Mouse (Mus musculus): Measurements from ENCODE around the gene Ovol2. TPM values are rescaled to one million over a fixed set of nuclear protein-coding genes. Genes with fewer than 3 reads are reported as not detected.

Gene Ovol2
- total RNA-seq, 1 experiment from 2014 or later: not detected

DNA sequence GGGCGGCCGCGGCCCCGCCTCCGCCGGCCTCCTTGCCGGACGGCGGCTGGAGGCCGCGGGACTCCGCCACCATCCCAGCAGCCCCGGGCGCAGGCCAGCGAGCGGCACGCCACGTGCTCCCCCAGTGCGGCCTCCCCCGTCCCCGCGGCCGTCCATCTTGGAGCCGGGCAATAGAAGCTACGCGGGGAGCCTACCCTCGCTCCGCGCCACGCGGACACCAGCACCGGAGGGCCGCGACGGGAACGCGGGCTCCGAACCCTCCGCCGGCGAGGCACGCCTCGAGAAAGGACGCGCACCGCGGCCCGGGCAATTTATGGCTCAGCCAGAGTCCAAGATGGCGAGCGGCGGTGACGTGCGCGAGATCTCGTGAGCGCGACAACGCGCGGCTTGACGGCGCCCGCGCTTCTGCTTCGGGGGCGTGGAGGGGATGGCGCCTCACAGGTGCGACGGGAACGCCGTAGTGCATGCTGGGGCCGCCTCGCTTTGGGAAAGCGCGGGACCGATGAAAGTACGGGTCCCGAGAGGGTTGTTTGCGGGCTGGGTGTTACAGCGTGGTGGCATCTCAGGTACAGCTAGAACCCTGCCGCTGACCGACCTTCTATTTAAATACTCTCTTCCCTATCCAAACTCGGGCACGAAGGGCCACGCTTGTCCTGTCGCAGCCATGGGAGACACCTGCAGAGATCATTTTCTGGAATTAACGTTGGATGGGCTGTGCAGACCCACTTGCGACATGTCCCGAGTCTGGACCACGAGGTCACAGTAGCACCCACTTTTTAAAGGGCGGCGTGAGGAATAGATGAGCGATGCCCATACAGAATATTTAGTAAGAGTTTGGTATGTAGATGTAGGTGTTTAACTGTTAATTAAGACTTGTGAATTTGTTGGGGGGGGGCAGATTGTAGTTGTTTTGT is 61.2 kb downstream of the Ovol2 start, which contains the start of the genes Mgme1 and Snx5:
Mgme1 (plus strand) TSS at position 157 of the 914 bp plus-strand sequence.
Snx5 (minus strand) TSS at position 400 of the 914 bp plus-strand sequence.
- ATAC-seq (replicated peaks; ENCODE audit: insufficient number of reproducible peaks, low FRiP score, low TSS enrichment, poor library complexity, severe bottlenecking): peak; percentile 70

DNA sequence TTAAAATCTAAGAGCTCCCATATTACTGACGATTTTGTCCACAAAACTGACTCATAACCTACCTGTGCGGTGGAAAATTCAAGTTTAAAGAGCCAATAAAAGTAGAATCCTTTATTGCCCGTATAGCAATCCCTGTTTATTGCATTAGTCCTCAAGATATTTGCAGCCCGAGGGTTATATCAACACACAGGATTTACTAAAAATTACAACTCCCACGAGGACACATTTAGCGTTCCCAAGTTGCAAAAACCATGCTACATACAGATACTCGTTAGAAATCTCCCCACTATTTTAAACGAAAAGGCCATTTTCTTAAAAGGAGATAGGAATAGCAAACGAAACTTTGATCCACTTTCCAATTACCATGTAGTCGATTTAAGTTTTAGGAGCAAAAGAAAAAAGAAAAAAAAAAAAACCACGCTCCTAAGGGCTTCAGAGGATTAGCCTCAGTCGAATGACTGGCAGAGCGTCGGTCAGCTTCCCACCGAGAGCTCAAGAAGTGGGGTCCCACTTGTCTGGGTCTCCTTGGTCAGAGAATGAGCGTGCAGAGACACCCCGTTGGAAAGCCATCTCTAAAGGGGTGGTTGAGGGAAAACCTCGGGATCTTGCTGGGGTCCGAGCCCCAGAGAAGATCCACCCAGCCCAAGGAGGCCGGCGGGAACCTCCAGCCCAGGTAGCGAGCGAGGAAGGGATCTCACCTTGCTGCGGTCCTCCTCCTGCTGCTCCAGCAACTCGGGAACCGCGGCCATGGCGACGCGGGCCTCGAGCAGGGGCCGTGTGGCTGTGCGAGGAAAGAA is 62.1 kb downstream of the Ovol2 start:
- ATAC-seq (replicated peaks; ENCODE audit: insufficient number of reproducible peaks, low FRiP score, low TSS enrichment, poor library complexity, severe bottlenecking): no peak; the same call in 1 of the 2 replicates

DNA sequence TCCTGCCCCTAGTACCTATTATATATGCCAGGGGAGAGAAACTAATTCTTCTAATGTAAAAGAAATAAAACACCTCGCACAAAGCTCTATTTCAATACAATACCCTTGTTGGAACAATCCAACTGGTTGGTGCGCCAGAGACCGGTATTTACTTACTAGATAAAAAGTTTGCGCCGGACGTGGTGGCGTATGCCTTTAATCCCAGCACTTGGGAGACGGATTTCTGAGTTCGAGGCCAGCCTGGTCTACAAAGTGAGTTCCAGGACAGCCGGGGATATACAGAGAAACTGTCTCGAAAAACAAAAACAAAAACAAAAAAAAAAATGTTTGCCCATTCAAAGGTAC is 62.7 kb downstream of the Ovol2 start:
- ATAC-seq (replicated peaks; ENCODE audit: insufficient number of reproducible peaks, low FRiP score, low TSS enrichment, poor library complexity, severe bottlenecking): no peak

DNA sequence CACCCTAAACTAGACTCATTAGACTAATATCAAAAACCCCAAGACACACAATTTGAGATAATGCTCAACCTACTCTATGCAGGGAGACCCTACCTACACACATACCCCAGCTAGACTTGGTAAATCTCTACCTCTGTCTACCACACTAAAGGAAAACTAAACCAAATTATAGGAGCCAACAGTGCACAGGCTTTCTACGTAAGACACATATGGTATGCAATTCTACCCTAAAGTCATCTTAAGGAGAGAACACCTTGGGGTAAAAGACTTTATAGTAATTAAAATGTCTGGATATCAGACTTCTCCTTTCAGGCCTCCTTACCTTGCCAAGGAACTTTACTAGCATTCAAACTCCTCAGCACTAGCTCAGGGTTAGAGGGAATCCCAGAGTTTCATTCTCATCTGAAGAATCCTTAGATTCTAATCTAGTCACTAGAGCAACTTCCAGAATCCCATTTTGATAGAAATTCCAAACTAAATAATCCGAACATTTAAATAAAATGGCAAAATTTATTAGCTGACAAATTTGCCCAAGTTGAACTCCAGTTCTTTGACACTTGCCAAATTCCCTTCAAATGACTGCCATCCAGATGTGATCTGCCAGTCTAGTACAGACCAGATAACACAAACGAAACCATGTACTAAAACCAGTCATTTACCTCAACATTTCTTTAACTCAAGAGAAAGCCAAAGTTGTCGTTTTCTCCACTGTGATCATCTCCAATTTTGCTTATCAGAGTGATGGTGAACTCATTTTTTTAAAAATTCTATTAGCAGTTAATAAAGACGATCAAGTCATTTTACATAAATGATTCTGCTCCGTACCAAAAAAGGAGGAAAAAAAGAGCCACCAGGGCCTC is 63.3 kb downstream of the Ovol2 start:
- ATAC-seq (replicated peaks; ENCODE audit: insufficient number of reproducible peaks, low FRiP score, low TSS enrichment, poor library complexity, severe bottlenecking): no peak

DNA sequence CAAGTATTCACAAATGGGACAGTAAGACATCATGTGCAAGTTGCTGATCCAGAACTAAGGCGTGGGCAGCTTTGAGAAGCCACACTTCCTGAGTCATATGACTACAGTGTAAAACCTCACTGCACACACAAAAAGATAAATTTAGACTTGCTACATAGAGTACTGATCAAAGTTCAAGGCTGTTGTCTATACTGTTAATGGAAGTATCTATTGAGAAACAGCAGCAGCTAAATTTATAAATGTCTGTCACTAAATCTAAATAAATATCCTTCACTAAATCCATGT is 64.3 kb downstream of the Ovol2 start:
- ATAC-seq (replicated peaks; ENCODE audit: insufficient number of reproducible peaks, low FRiP score, low TSS enrichment, poor library complexity, severe bottlenecking): peak; percentile 64

DNA sequence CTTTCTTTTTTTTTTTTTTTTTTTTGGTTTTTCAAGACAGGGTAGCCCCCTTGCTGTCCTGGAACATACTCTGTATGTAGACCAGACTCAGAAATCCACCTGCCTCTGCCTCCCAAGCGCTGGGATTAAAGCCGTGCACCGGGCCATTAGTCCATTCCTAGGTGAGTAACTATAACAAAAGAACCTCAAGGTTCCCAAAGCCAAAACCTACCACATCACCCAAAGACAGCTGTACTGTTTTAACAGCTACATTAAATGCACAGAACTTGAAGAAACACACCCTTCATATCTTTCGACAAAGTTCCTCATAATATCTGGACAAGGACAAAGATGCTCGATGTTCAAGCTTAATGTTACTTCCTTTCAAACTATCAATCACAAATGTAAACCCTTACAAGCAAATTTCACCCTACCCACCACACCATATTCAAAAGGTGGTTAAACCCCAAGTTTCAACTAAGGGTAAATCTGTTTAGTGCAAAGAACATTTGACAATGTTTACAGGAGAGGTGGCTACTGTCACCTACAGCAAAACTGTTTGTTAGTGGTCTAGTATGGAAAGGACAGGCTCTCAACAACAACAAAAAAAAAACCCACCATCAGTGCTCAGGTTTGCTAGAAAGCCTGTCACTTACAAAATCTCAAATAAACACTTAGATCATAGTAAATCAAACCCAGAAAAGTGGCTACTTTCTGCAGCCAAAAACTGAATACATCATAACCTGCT is 64.8 kb downstream of the Ovol2 start:
- no peak for ATAC-seq (replicated peaks; ENCODE audit: insufficient number of reproducible peaks, low FRiP score, low TSS enrichment, poor library complexity, severe bottlenecking)

DNA sequence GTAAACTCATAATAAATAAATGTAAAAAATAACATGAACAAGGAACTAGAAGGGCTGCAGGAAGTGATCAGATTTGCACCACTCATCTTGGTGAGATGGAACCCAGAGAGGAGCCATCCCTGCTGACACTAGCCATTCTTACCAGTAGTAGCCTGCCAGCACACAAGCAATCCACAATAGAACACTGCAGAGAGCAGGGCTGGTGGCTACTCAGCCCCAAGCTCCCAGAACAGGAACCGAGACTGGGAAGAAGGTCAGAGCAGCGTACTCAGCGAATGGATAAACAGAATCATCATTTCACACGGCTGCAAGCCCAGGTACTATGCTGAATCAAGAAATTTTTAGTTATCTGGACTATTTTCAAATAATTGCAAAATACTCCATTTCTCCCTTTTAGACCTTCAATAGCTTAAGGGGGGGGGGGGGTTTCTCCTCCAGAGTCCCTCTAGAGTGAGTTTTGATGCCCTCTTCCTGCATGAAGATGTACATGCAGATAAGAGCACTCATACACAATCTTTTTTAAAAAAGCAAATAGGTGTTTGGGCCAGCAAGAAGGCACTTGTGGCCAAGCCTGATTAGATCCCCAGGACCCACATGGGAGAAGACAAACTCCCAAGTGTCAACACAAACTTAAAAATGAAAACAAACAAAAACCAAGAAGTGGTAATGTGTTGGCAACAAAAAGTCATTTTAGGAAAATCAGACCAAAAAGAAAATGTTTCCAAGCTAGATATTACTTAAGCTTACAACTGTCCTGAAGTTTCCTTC is 65.8 kb downstream of the Ovol2 start:
- ATAC-seq (replicated peaks; ENCODE audit: insufficient number of reproducible peaks, low FRiP score, low TSS enrichment, poor library complexity, severe bottlenecking): peak; percentile 58

DNA sequence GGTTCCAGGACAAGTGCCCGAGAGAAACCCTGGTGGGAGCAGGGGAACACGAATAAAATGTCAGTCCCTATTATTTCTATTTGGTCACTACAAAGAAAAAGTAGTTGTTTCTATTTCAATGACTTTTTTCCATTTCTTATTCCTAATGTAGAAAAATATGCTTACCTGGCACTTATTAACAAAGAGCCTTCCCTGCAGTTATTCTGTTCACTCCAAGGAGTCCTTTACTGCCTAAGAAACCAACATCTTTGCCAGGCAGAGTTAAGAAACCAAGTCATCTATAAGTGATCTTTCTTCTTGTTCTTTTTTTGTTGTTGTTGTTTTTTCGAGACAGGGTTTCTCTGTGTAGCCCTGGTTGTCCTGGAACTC is 66.8 kb downstream of the Ovol2 start:
- no peak for ATAC-seq (replicated peaks; ENCODE audit: insufficient number of reproducible peaks, low FRiP score, low TSS enrichment, poor library complexity, severe bottlenecking)

DNA sequence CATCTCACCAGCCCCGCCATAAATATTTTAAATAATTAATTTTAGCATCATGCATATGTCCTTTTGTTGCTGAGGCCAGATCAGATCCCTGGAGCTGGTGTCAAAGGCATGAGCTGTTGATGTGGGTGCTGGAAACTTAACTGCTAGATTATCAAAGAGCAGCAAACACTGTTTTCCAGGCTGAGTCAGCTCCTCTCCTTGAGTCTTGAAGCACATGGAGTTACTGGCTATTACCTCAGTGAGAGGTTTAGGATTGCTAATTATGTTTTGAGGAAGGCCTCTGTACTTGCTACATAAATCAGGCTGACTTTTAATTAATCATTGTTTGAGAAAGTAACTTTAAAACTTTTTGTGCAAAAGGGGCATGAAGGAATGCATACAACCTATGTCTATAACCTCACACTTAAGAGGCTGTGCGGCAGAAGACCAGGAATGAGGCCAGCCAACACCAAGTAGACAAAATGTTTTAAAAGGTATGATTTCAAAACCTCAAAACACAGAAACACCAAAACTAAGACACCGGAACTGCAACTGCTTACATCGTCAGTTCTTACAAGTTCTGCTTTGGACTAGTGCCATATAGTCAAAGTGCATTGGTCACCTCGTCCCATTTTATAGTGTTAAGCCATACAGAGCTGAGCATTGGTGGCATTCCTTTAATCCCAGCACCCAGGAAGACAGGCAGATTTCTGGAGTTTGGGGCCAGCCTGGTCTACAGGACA is 67.4 kb downstream of the Ovol2 start:
- ATAC-seq (replicated peaks; ENCODE audit: insufficient number of reproducible peaks, low FRiP score, low TSS enrichment, poor library complexity, severe bottlenecking): 0 out of 2 replicates have a peak, but pooled peaks have one; percentile 25

DNA sequence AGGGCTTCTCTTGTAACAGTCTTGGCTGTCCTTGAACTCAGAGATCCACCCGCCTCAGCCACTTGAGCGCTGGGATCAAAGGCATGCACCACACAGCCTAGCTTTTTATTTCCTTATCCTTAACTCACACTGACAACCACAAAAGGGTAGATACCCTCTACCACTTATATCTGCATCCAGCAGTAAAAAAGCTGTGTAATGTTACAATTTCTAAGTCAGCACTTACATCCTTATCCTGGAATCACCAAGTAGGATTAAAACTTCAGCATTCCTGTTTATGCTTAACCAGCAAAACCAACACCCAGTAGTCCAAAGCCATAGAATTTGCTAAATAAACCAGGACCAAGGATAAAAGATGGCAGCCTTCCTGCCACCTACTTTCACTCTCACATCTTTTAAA is 69.1 kb downstream of the Ovol2 start:
- ATAC-seq (replicated peaks; ENCODE audit: insufficient number of reproducible peaks, low FRiP score, low TSS enrichment, poor library complexity, severe bottlenecking): no peak

Other genes starting within 250 kb of the Ovol2 start
- gene Mgme1, start 61.5 kb downstream of the Ovol2 start, total RNA-seq (2017): 5.7 to 13.8 TPM (median 6.8 TPM) in 3 replicates
- gene Snx5, start 61.2 kb downstream of the Ovol2 start, total RNA-seq (2017): 393 to 430 TPM (median 397 TPM) in 3 replicates
- 14.5 to 22.5 TPM (median 21.7 TPM) in 3 replicates for gene Kat14, start 36.8 kb upstream of the Ovol2 start, total RNA-seq (2017)
- not detected in 3 replicates for gene Pet117, start 36.9 kb upstream of the Ovol2 start, total RNA-seq (2017)
- 1.5 TPM in 1 of 3 replicates, not detected in the others for gene Dzank1, start 195.3 kb upstream of the Ovol2 start, total RNA-seq (2017)
- 31.9 to 41.6 TPM (median 36.1 TPM) in 3 replicates for gene Polr3f, start 195.6 kb upstream of the Ovol2 start, total RNA-seq (2017)
- gene Rbbp9, start 218.7 kb upstream of the Ovol2 start, total RNA-seq (2017): 6.2 to 7.9 TPM (median 6.5 TPM) in 3 replicates
- 35.9 to 66.9 TPM (median 54.0 TPM) in 3 replicates for gene Sec23b, start 224.1 kb upstream of the Ovol2 start, total RNA-seq (2017)

Measured in monocyte, adult 5-6 weeks (primary cell).